Mouse (Mus musculus) forebrain, embryonic 14.5 days (tissue): ENCODE measurements around the gene Ccdc58. TPM values are rescaled to one million over a fixed set of nuclear protein-coding genes. Genes with fewer than 3 reads are reported as not detected.
"Not testable (repeated sequence)": the region's sequence is repeated elsewhere in the genome, so short reads cannot be mapped to it uniquely, and the experiment has no call there.

ENCODE experiments used
- ATAC-seq: fragments of 200-750 bp; cut with Nextera tagmentation; 2 replicates; pipeline ENCODE4 v1.8.0; 2017; ENCODE audit warnings: mild to moderate bottlenecking, moderate library complexity
- DNase-seq: peaks from one replicate; pipeline ENCODE4 v3.0.0-alpha.2; 2015; ENCODE audit warnings: low spot score
- H3K27ac ChIP-seq: fragments of 300-500 bp; sonication (generic); 2 replicates; pipeline ENCODE4 v1.5.1; 2014; ENCODE audit warnings: low read depth, mild to moderate bottlenecking, control low read depth, low read length, moderate library complexity
- H3K27me3 ChIP-seq: fragments of 300-500 bp; sonication (generic); replicated peaks from 2 replicates; pipeline ENCODE4 v1.6.1; 2014; ENCODE audit warnings: low read length, control low read depth, mixed read lengths; ENCODE audit not compliant: control insufficient read depth, insufficient read depth
- H3K36me3 ChIP-seq: fragments of 300-500 bp; sonication (generic); 2 replicates; pipeline ENCODE4 v1.6.1; 2014; ENCODE audit warnings: low read length, control low read depth; ENCODE audit not compliant: control insufficient read depth, insufficient read depth
- H3K4me1 ChIP-seq: fragments of 300-500 bp; sonication (generic); 2 replicates; pipeline ENCODE4 v1.6.1; 2014; ENCODE audit warnings: antibody characterized with exemption, low read length, control low read depth; ENCODE audit not compliant: control insufficient read depth, insufficient read depth
- H3K4me2 ChIP-seq: fragments of 300-500 bp; sonication (generic); 2 replicates; pipeline ENCODE4 v1.6.1; 2014; ENCODE audit warnings: mild to moderate bottlenecking, control low read depth, low read length
- H3K4me3 ChIP-seq: fragments of 300-500 bp; sonication (generic); 2 replicates; pipeline ENCODE4 v1.5.1; 2014; ENCODE audit warnings: low read depth, low read length, control low read depth
- H3K9ac ChIP-seq: fragments of 300-500 bp; sonication (generic); 2 replicates; pipeline ENCODE4 v1.6.1; 2014; ENCODE audit warnings: mild to moderate bottlenecking, low read length, control low read depth, moderate library complexity
- H3K9me3 ChIP-seq: fragments of 300-500 bp; sonication (generic); replicated peaks from 2 replicates; pipeline ENCODE4 v1.6.1; 2016; ENCODE audit warnings: low read length, control low read depth, mixed read lengths; ENCODE audit not compliant: control insufficient read depth
- WGBS: fragments of 180-500 bp; shearing (Covaris S2); extraction: QIAGEN DNeasy Blood & Tissue Kit; methylation state at CpG from one replicate; pipeline ENCODE4 v1.1.7; 2014; 5-methylcytosine and 5-hydroxymethylcytosine counted together
- polyA plus RNA-seq: library from polyadenylated mRNA; unstranded; fragments of >200 nt; fragmentation: Nextera tagmentation; extraction: Ambion mirVana; gene quantifications from 2 replicates; pipeline ENCODE4 v1.2.1, GENCODE M21; 2014

The Ccdc58 gene
- polyA plus RNA-seq, 1 experiment from 2014 or later, result 39.0 TPM

- 93% methylated on average over 6 of the region's 6 CpGs for WGBS
- no peak for DNase-seq
- Histone ChIP-seq H3K4me3 (no peak overlapping the region), H3K36me3 (peaks cover 29% of the 10 kb centered on the region), H3K4me2 (no peak overlapping the region), H3K27me3 (no peaks in the 10 kb centered on the region), H3K9me3 (no peaks in the 10 kb centered on the region), H3K27ac (no peak overlapping the region), H3K9ac (no peak overlapping the region), H3K4me1 (no peaks in the 10 kb centered on the region)
- ATAC-seq, result no peak
These were observed 17.8 kb upstream of the Ccdc58 start for GRCm38 (mm10) chr16:36053524-36054275.

- Histone ChIP-seq H3K4me3 (no peak overlapping the region), H3K9ac (no peak overlapping the region), H3K4me2 (no peak overlapping the region), H3K9me3 (no peaks in the 10 kb centered on the region), H3K27me3 (no peaks in the 10 kb centered on the region), H3K36me3 (peaks cover 17% of the 10 kb centered on the region), H3K4me1 (no peaks in the 10 kb centered on the region), H3K27ac (no peak overlapping the region)
- no peak for ATAC-seq
- no peak for DNase-seq
- WGBS, result 93% methylated on average over 8 of the region's 8 CpGs
These were observed 16.6 kb upstream of the Ccdc58 start for GRCm38 (mm10) chr16:36054920-36055319.

- no peaks in the 10 kb centered on the region for H3K4me1 ChIP-seq
- ATAC-seq (no peak), DNase-seq (no peak)
- no peak overlapping the region for H3K4me2 ChIP-seq
- H3K27me3 ChIP-seq, result no peaks in the 10 kb centered on the region
- H3K27ac ChIP-seq, result no peak overlapping the region
- 85% methylated on average over 11 of the region's 11 CpGs for WGBS
- H3K9me3 ChIP-seq, result no peaks in the 10 kb centered on the region
- H3K9ac ChIP-seq, result no peak overlapping the region
- peaks cover 8% of the 10 kb centered on the region; the same call in 1 of the 2 replicates for H3K36me3 ChIP-seq
- H3K4me3 ChIP-seq, result no peak overlapping the region
These were observed 15.1 kb upstream of the Ccdc58 start for GRCm38 (mm10) chr16:36056416-36056815.

- no peaks in the 10 kb centered on the region for H3K9me3 ChIP-seq
- no peak overlapping the region for H3K4me3 ChIP-seq
- 83% methylated on average over 8 of the region's 8 CpGs for WGBS
- no peak for DNase-seq
- H3K4me2 ChIP-seq, result no peak overlapping the region
- no peak for ATAC-seq
- no peaks in the 10 kb centered on the region for H3K4me1 ChIP-seq
- H3K36me3 ChIP-seq, result no peaks in the 10 kb centered on the region
- no peaks in the 10 kb centered on the region for H3K27me3 ChIP-seq
- no peak overlapping the region for H3K27ac ChIP-seq
- no peak overlapping the region for H3K9ac ChIP-seq
These were observed 13.5 kb upstream of the Ccdc58 start for GRCm38 (mm10) chr16:36057933-36058475.

- H3K27me3 ChIP-seq, DNase-seq, H3K4me2 ChIP-seq, H3K4me1 ChIP-seq, H3K36me3 ChIP-seq, ATAC-seq, H3K4me3 ChIP-seq, H3K9ac ChIP-seq, H3K27ac ChIP-seq, H3K9me3 ChIP-seq: not testable (repeated sequence)
- WGBS, result 86% methylated on average over 1 of the region's 1 CpGs
These were observed 9.0 kb upstream of the Ccdc58 start for GRCm38 (mm10) chr16:36062534-36062933.

GRCm38 (mm10) chr16:36063315-36063714 lies 8.2 kb upstream of the Ccdc58 start:
- Histone ChIP-seq H3K27me3 (no peaks in the 10 kb centered on the region), H3K9me3 (no peaks in the 10 kb centered on the region), H3K36me3 (peaks cover 3% of the 10 kb centered on the region; the same call in 1 of the 2 replicates), H3K27ac (no peak overlapping the region), H3K4me3 (no peak overlapping the region), H3K4me2 (no peak overlapping the region), H3K4me1 (0 out of 2 replicates have a peak, but pooled peaks cover 2% of the 10 kb centered on the region), H3K9ac (no peak overlapping the region)
- ATAC-seq (no peak), DNase-seq (no peak)
- WGBS, result 71% methylated on average over 2 of the region's 2 CpGs

- no peak overlapping the region for H3K27ac ChIP-seq
- no peaks in the 10 kb centered on the region for H3K9me3 ChIP-seq
- DNase-seq (no peak), ATAC-seq (no peak)
- H3K4me2 ChIP-seq, result no peak overlapping the region
- no peak overlapping the region for H3K9ac ChIP-seq
- no peak overlapping the region for H3K4me3 ChIP-seq
- H3K36me3 ChIP-seq, result peaks cover 3% of the 10 kb centered on the region; the same call in 1 of the 2 replicates
- 82% methylated on average over 5 of the region's 5 CpGs for WGBS
- H3K27me3 ChIP-seq, result no peaks in the 10 kb centered on the region
- H3K4me1 ChIP-seq, result peaks cover 11% of the 10 kb centered on the region
These were observed 6.6 kb upstream of the Ccdc58 start for GRCm38 (mm10) chr16:36064904-36065303.

- no peak overlapping the region for H3K9ac ChIP-seq
- DNase-seq (no peak), ATAC-seq (no peak)
- peaks cover 3% of the 10 kb centered on the region; the same call in 1 of the 2 replicates for H3K36me3 ChIP-seq
- H3K4me3 ChIP-seq, result no peak overlapping the region
- H3K27ac ChIP-seq, result no peak overlapping the region
- no peaks in the 10 kb centered on the region for H3K9me3 ChIP-seq
- 68% methylated on average over 2 of the region's 2 CpGs for WGBS
- no peak overlapping the region for H3K4me2 ChIP-seq
- H3K4me1 ChIP-seq, result peaks cover 17% of the 10 kb centered on the region
- H3K27me3 ChIP-seq, result no peaks in the 10 kb centered on the region
These were observed 3.8 kb upstream of the Ccdc58 start for GRCm38 (mm10) chr16:36067694-36068093.

- no peak overlapping the region for H3K4me2 ChIP-seq
These were observed 3.1 kb upstream of the Ccdc58 start for GRCm38 (mm10) chr16:36068356-36068755.

More at GRCm38 (mm10) chr16:36068356-36068755, 3.1 kb upstream of the Ccdc58 start:
- no peaks in the 10 kb centered on the region for H3K9me3 ChIP-seq
- ATAC-seq (no peak), DNase-seq (peak; percentile 59)
- no peaks in the 10 kb centered on the region for H3K27me3 ChIP-seq
- H3K4me1 ChIP-seq, result peaks cover 19% of the 10 kb centered on the region
- no peak overlapping the region for H3K9ac ChIP-seq
- peaks cover 3% of the 10 kb centered on the region; the same call in 1 of the 2 replicates for H3K36me3 ChIP-seq
- no peak overlapping the region for H3K27ac ChIP-seq
- WGBS, result 30% methylated on average over 3 of the region's 3 CpGs
- H3K4me3 ChIP-seq, result no peak overlapping the region
